Mouse (Mus musculus): Measurements from ENCODE around the gene Aqp11. TPM values are rescaled to one million over a fixed set of nuclear protein-coding genes. Genes with fewer than 3 reads are reported as not detected.
A peak's percentile ranks its signal among the peaks of the same experiment; 100 is the strongest.

Aqp11 gene
- polyA plus RNA-seq, 1 experiment from 2014 or later, result 5.7 TPM

DNA sequence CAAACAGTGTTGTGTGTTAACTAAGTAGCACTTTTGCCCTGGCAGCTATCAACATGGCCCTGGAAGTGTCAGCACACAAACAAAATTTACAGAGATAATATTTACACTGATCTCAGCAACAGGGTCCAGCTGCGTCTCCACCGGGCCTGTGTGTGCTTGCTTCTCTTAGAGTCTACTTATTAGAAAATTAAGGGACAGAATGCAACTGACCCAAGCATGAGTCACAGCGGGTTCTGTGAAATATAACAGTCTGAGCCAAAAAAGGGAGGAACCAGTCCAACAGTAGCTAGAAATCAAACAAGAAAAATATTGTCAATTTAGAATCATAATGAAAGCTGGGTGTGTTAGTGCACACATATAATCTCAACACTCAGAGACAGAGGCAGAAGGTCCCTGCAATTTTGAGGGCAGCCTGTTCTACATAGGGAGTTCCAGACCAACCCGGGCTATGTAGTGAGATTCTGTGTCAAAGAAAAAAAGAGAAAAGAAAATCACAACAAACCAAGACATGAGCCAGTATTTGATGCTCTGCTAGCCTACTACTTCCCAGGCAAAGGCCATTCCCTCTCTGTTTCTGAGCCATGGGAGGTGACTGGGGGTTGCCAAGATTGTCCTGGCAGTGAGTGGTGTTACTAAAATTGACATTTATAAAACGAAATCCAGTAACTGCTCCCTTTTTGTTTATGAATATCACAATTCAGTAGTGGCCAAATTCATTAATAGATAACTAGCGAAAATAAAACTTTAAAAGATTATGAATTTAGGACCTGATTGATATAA, 32.9 kb upstream of the Aqp11 start:
- Histone ChIP-seq H3K36me3 (ENCODE audit: control insufficient read depth, insufficient read depth, low read length) (no peaks in the 10 kb centered on the region), H3K9me3 (ENCODE audit: control insufficient read depth, low read length) (no peaks in the 10 kb centered on the region), H3K27ac (ENCODE audit: low read depth, low read length) (no peak overlapping the region), H3K27me3 (ENCODE audit: control insufficient read depth, insufficient read depth, low read length) (no peaks in the 10 kb centered on the region), H3K4me2 (no peak overlapping the region), H3K4me1 (ENCODE audit: control insufficient read depth, insufficient read depth, low read length) (no peaks in the 10 kb centered on the region), H3K9ac (ENCODE audit: low read length) (no peak overlapping the region), H3K4me3 (ENCODE audit: low read depth, low read length) (no peak overlapping the region)
- WGBS, result 83% methylated on average over 6 of the region's 6 CpGs
- DNase-seq (ENCODE audit: low spot score, missing footprints) (no peak), ATAC-seq (ENCODE audit: low FRiP score) (no peak)

DNA sequence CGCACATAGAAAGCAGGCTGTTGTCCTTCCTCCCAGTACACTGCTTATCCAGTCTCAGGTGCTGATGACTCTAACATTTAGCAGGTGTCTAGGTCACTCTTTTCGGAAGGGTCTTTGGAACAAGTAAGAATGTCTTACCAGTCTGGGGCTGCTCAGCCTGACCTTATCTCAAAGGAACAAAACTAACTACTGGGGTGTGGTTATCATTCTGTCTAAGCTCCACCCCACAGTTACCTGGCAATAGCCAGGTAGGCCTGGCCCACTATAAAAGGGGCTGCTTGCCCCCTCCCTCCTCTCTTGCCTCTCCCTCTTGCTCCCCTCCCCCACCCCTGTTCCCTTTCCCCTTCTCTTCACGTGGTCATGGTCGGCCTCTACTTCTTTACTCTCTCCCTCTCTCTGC, 30.9 kb upstream of the Aqp11 start:
- Histone ChIP-seq H3K9ac (ENCODE audit: low read length) (no peak overlapping the region), H3K4me2 (no peak overlapping the region), H3K36me3 (ENCODE audit: control insufficient read depth, insufficient read depth, low read length) (no peaks in the 10 kb centered on the region), H3K4me1 (ENCODE audit: control insufficient read depth, insufficient read depth, low read length) (no peaks in the 10 kb centered on the region), H3K27me3 (ENCODE audit: control insufficient read depth, insufficient read depth, low read length) (no peaks in the 10 kb centered on the region), H3K4me3 (ENCODE audit: low read depth, low read length) (no peak overlapping the region), H3K27ac (ENCODE audit: low read depth, low read length) (no peak overlapping the region), H3K9me3 (ENCODE audit: control insufficient read depth, low read length) (no peaks in the 10 kb centered on the region)
- WGBS, result 79% methylated on average over 4 of the region's 4 CpGs
- DNase-seq (ENCODE audit: low spot score, missing footprints) (no peak), ATAC-seq (ENCODE audit: low FRiP score) (no peak)

DNA sequence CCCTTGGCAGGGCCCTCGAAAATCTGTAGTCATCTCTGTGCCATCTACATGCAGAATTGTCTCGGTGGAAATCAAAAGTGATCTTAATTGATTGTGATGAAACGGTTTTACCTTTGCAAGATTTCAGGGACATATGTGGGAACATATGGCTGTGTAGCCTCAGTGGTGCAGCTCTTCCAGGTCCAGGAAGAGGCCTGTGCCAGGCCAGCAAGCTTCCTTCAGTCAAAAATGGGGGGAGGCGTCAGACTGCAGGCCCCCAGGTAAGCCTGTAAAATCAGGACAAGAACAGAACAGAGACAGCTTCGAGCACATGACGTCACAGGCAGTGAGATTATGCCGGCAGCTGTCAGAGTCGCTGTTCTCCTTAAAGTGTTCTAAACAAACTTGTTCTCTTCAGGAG, 29.8 kb upstream of the Aqp11 start:
- Histone ChIP-seq H3K4me3 (ENCODE audit: low read depth, low read length) (no peak overlapping the region), H3K4me1 (ENCODE audit: control insufficient read depth, insufficient read depth, low read length) (no peaks in the 10 kb centered on the region), H3K9me3 (ENCODE audit: control insufficient read depth, low read length) (no peaks in the 10 kb centered on the region), H3K27ac (ENCODE audit: low read depth, low read length) (no peak overlapping the region), H3K27me3 (ENCODE audit: control insufficient read depth, insufficient read depth, low read length) (no peaks in the 10 kb centered on the region), H3K4me2 (no peak overlapping the region), H3K36me3 (ENCODE audit: control insufficient read depth, insufficient read depth, low read length) (no peaks in the 10 kb centered on the region), H3K9ac (ENCODE audit: low read length) (no peak overlapping the region)
- ATAC-seq (ENCODE audit: low FRiP score) (no peak), DNase-seq (ENCODE audit: low spot score, missing footprints) (no peak)
- WGBS, result 87% methylated on average over 8 of the region's 8 CpGs

DNA sequence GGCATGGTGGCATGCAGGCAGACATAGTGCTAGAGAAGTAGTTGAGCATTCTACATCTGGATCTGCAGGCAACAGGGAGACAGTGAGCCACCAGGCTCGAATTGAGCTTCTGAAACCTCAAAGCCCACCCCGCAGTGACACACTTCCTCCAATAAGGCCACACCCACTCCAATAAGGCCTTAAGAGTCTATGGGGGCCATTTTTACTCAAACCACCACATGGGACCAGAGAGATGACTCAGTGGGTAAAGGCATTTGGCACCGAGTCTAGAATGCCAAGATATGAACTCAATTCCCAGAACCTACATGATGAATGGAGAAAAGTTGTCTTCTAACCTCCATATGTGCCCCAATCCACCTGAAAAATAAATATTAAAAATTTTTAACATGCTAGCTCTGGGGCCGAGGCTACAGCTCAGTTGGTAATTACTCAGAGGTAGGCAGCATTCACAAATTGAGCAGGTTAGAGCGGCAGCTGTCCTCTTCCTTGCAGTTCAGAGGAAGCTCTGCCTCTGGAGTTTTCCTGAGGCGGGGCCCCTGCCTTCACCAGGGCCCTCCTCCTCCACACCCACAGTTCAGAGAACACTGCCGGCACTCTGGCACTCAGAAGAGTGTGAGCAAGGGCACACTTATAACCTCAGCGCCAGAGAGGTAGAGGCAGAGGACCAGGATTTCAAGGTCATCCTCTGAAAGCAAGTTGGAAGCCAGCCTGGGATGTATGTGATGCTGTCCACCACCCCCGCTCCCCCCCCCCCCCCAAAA, 28.5 kb upstream of the Aqp11 start:
- DNase-seq (ENCODE audit: low spot score, missing footprints) (no peak), ATAC-seq (ENCODE audit: low FRiP score) (no peak)
- Histone ChIP-seq H3K9me3 (ENCODE audit: control insufficient read depth, low read length) (no peaks in the 10 kb centered on the region), H3K36me3 (ENCODE audit: control insufficient read depth, insufficient read depth, low read length) (no peaks in the 10 kb centered on the region), H3K27ac (ENCODE audit: low read depth, low read length) (no peak overlapping the region), H3K9ac (ENCODE audit: low read length) (no peak overlapping the region), H3K27me3 (ENCODE audit: control insufficient read depth, insufficient read depth, low read length) (no peaks in the 10 kb centered on the region), H3K4me1 (ENCODE audit: control insufficient read depth, insufficient read depth, low read length) (no peaks in the 10 kb centered on the region), H3K4me2 (no peak overlapping the region), H3K4me3 (ENCODE audit: low read depth, low read length) (no peak overlapping the region)
- 85% methylated on average over 9 of the region's 9 CpGs for WGBS

DNA sequence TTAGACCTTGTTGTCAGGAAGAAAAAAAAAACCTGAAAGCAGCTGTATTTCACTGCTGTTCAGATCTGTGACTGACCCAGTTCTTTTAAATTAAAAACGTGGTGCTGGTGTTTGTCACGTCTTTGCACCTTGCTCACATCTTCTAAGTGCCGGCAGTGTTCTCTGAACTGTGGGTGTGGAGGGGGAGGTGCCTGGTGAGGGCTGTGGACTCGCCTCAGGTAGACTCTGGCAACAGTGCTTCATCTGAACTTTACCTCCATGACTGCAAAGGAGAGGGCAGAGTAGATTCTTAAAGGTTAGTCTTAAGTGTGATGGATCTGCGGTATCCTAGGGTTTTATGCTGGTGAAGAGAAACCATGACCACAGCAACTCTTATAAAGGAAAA, 27.9 kb upstream of the Aqp11 start:
- H3K4me2 ChIP-seq, result no peak overlapping the region
- no peak for ATAC-seq (ENCODE audit: low FRiP score)
- H3K27me3 ChIP-seq (ENCODE audit: control insufficient read depth, insufficient read depth, low read length), result no peaks in the 10 kb centered on the region
- no peak for DNase-seq (ENCODE audit: low spot score, missing footprints)
- no peak overlapping the region for H3K4me3 ChIP-seq (ENCODE audit: low read depth, low read length)
- H3K4me1 ChIP-seq (ENCODE audit: control insufficient read depth, insufficient read depth, low read length), result no peaks in the 10 kb centered on the region
- 83% methylated on average over 5 of the region's 5 CpGs for WGBS
- H3K9me3 ChIP-seq (ENCODE audit: control insufficient read depth, low read length), result no peaks in the 10 kb centered on the region
- H3K9ac ChIP-seq (ENCODE audit: low read length), result no peak overlapping the region
- no peaks in the 10 kb centered on the region for H3K36me3 ChIP-seq (ENCODE audit: control insufficient read depth, insufficient read depth, low read length)
- H3K27ac ChIP-seq (ENCODE audit: low read depth, low read length), result no peak overlapping the region

DNA sequence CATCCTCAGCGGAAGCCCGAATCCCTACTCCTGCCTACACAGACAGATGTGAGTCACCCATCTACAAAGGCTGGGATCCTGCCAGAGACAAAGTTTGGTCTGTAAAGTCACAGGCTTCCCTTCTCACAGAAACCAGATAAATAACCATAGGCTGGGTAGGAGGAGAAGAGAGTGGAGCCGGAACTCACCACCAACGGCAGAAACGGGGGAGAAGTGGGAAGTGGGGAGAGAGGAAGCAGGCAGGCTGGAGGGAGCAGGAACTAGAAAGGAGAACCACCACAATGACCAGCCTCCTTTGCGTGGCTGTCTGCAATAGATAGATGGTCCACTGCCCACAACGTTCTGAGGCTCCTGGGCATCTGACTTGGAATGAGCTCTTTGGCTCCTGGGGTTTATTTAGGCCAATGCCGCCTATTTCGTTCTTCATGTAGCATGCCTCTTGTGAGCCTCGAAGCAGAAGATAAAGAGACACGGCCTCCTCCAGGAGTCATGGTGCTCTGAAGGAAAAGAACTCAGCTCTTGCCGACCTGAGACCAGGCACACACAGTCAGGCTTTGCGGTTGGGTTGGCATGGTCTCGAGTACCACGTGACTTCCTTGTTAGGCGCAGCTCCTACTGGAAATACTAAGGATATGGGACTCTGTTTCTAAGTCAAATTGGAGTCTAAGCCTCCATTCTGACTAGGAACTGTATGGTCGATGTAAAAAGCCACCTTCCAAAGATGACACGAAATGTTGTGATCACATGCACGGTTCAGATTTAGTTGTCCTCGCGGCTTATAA, 27.3 kb upstream of the Aqp11 start:
- H3K27me3 ChIP-seq (ENCODE audit: control insufficient read depth, insufficient read depth, low read length), result no peaks in the 10 kb centered on the region
- no peak for ATAC-seq (ENCODE audit: low FRiP score)
- 93% methylated on average over 21 of the region's 21 CpGs for WGBS

DNA sequence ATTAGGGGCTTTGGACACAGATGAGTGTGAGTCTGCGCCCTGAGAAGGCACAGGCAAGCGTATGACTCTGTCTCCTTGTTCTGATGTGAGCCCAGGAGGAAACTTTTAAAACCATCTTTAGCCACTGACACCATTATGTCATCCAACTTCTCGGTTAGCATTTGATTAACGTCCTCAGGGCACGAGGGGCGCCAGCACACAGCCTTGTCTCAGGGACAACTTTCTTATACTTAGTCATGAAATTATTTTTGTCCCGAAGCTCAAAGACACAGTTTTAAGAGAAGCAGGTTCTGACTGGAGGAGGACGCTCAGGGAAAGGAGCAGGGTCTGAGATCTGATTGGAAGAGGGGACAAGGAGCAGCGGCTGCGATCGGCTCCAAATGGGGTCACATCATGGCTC, 26.5 kb upstream of the Aqp11 start:
- H3K9me3 ChIP-seq (ENCODE audit: control insufficient read depth, low read length), result no peaks in the 10 kb centered on the region
- no peak for ATAC-seq (ENCODE audit: low FRiP score)
- no peak overlapping the region for H3K4me2 ChIP-seq
- no peaks in the 10 kb centered on the region for H3K36me3 ChIP-seq (ENCODE audit: control insufficient read depth, insufficient read depth, low read length)
- 89% methylated on average over 11 of the region's 11 CpGs for WGBS
- H3K9ac ChIP-seq (ENCODE audit: low read length), result no peak overlapping the region
- no peaks in the 10 kb centered on the region for H3K4me1 ChIP-seq (ENCODE audit: control insufficient read depth, insufficient read depth, low read length)
- H3K4me3 ChIP-seq (ENCODE audit: low read depth, low read length), result no peak overlapping the region
- no peak overlapping the region for H3K27ac ChIP-seq (ENCODE audit: low read depth, low read length)
- no peak for DNase-seq (ENCODE audit: low spot score, missing footprints)
- H3K27me3 ChIP-seq (ENCODE audit: control insufficient read depth, insufficient read depth, low read length), result no peaks in the 10 kb centered on the region

More for the DNA sequence above, 27.3 kb upstream of the Aqp11 start:
- Histone ChIP-seq H3K4me3 (ENCODE audit: low read depth, low read length) (no peak overlapping the region), H3K4me2 (no peak overlapping the region), H3K9me3 (ENCODE audit: control insufficient read depth, low read length) (no peaks in the 10 kb centered on the region), H3K9ac (ENCODE audit: low read length) (no peak overlapping the region), H3K27ac (ENCODE audit: low read depth, low read length) (no peak overlapping the region), H3K36me3 (ENCODE audit: control insufficient read depth, insufficient read depth, low read length) (no peaks in the 10 kb centered on the region), H3K4me1 (ENCODE audit: control insufficient read depth, insufficient read depth, low read length) (no peaks in the 10 kb centered on the region)
- no peak for DNase-seq (ENCODE audit: low spot score, missing footprints)

DNA sequence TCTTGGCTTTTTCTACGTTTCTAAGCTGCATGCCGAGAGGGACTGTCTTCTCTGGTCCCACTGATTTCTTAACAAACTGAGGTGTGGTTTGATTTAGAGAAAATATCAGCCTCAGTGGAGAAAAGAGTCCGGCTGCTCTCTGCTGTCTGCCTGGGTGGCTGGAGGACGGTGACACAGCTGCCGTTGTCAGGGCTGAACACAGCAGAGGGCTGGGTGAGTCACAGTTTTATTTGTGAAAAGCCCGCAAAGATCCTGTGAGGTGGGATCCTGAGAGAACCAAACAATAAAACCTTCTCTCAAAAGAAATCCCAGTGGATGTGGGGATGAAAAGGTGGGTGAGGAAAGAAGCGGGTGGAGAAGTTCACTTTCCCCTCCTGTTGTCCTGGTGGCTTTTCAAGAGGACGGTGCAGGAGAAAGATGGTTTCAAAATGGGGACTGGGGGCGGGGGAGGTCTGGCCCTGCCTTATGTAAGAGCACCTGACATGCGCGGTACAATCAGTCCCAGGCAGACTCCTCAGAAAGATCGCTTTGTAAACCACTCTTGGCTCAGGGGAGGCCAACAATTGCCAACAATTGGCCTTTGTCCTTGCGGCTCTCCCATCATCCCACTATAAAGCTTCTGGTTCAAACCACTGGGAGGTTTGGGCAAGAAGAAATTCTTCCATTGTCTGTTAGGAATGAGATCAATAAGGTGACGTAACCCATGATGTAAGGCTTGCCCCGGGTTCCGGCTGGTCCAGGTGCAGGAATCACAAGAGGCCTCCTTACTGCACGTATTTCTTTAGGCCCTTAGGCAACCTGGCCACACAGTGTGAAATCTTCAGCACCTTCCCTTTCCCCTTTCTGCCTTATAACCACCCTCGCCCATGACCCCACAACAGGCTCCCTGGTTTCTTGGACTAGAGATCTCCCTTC, 19.1 kb upstream of the Aqp11 start:
- Histone ChIP-seq H3K4me2 (peak overlapping the region; percentile 32), H3K27ac (ENCODE audit: low read depth, low read length) (peak overlapping the region; percentile 51; the same call in 1 of the 2 replicates), H3K9ac (ENCODE audit: low read length) (peak overlapping the region; percentile 54), H3K27me3 (ENCODE audit: control insufficient read depth, insufficient read depth, low read length) (no peaks in the 10 kb centered on the region), H3K9me3 (ENCODE audit: control insufficient read depth, low read length) (no peaks in the 10 kb centered on the region), H3K4me3 (ENCODE audit: low read depth, low read length) (no peak overlapping the region), H3K4me1 (ENCODE audit: control insufficient read depth, insufficient read depth, low read length) (peaks cover 11% of the 10 kb centered on the region), H3K36me3 (ENCODE audit: control insufficient read depth, insufficient read depth, low read length) (no peaks in the 10 kb centered on the region)
- ATAC-seq (ENCODE audit: low FRiP score) (peak; percentile 88), DNase-seq (ENCODE audit: low spot score, missing footprints) (peak; percentile 93)
- WGBS, result 41% methylated on average over 18 of the region's 18 CpGs

Measured in midbrain, embryonic 11.5 days (tissue).